In genomic region chr17:70805866-70806265, GRCm38 (mm10) we compare ENCODE assay signal across 31 mouse cellular contexts. TPM values are rescaled to one million over a fixed set of nuclear protein-coding genes. Genes with fewer than 3 reads are reported as not detected.
DNase-seq lines count a peak whose midpoint lies in the region; ATAC-seq and TF ChIP-seq lines count a peak whose summit lies in the region.
"Had no signal": no experiment of that assay in that cellular context is flagged by ENCODE, and none has a peak within 500 bp of the region (broad histone marks: within the 10 kb centered on the region; RNA-seq: fewer than 3 reads in every experiment).

No protein-coding gene starts in this region.

- H3K36me3 ChIP-seq in testis, adult 2 months (ENCODE audit: control insufficient read depth, insufficient read depth, low read length) = no peaks in the 10 kb centered on the region
- no peaks in the 10 kb centered on the region for H3K36me3 ChIP-seq in hindbrain, embryonic 11.5 days (ENCODE audit: control insufficient read depth, insufficient read depth, low read length)
- H3K36me3 ChIP-seq: embryonic facial prominence, embryonic 12.5 days; forebrain, embryonic 15.5 days; G1E; heart, embryonic 12.5 days; neural tube, embryonic 13.5 days had no signal

- no peaks in the 10 kb centered on the region for H3K27me3 ChIP-seq in testis, adult 2 months (ENCODE audit: control insufficient read depth, insufficient read depth, low read length)
- H3K27me3 ChIP-seq in hindbrain, embryonic 11.5 days (ENCODE audit: control insufficient read depth, insufficient read depth, low read length) = no peaks in the 10 kb centered on the region
- H3K27me3 ChIP-seq: embryonic facial prominence, embryonic 12.5 days; forebrain, embryonic 15.5 days; heart, embryonic 12.5 days; neural tube, embryonic 13.5 days; Patski had no signal

- WGBS in hindbrain, embryonic 11.5 days = 90% methylated on average over 9 of the region's 9 CpGs

- peak overlapping the region; percentile 36; the same call in 1 of the 2 replicates for H3K27ac ChIP-seq in testis, adult 2 months (ENCODE audit: control insufficient read depth, insufficient read depth, low read depth, low read length)
- no peak overlapping the region for H3K27ac ChIP-seq in hindbrain, embryonic 11.5 days (ENCODE audit: low read depth, low read length)
- H3K27ac ChIP-seq: embryonic facial prominence, embryonic 12.5 days; forebrain, embryonic 15.5 days; gastrocnemius, adult 2 months; heart, adult 2 months; hindbrain, embryonic 14.5 days; liver, embryonic 14.5 days; macrophage; neural tube, embryonic 13.5 days had no signal

- DNase-seq in testis, postnatal 14 days (ENCODE audit: low spot score) = no peak
- DNase-seq in ES-CJ7 (ENCODE audit: low read depth, low spot score) = peak; percentile 95
- no peak for DNase-seq in B cell, adult 2 months
- DNase-seq in hindbrain, embryonic 11.5 days (ENCODE audit: low spot score) = no peak
- no peak for DNase-seq in left cerebral cortex, adult 18-20 months (ENCODE audit: low spot score in 2 of 2)
- DNase-seq: cerebellum, adult 2 months; cerebellum, postnatal 25 days; embryo, embryonic 11 days; gastrocnemius, adult 2 months; gastrocnemius, postnatal 36 days; heart, adult 2 months; heart, postnatal 4 days; kidney, adult 18-20 months; kidney, postnatal 36 days; left cerebral cortex, postnatal 4 days; liver; lung, adult 2 months; lung, postnatal 10 days; thymus, postnatal 14 days had no signal

- 0 out of 2 replicates have a peak, but pooled peaks have one; percentile 8 for ATAC-seq in common myeloid progenitor, adult 5-6 weeks (replicated peaks; ENCODE audit: low read depth, poor library complexity, severe bottlenecking)
- ATAC-seq in hindbrain, embryonic 11.5 days (ENCODE audit: low FRiP score) = no peak
- ATAC-seq: activated CD4-positive, CD25-positive, alpha-beta regulatory T cell, adult 4 months; forebrain, embryonic 15.5 days; Patski had no signal

- H3K4me3 ChIP-seq in testis, adult 2 months (ENCODE audit: control insufficient read depth, low read depth, low read length) = peak overlapping the region; percentile 35; the same call in 1 of the 2 replicates
- no peak overlapping the region for H3K4me3 ChIP-seq in hindbrain, embryonic 11.5 days (ENCODE audit: low read depth, low read length)
- H3K4me3 ChIP-seq: embryonic facial prominence, embryonic 12.5 days; forebrain, embryonic 15.5 days; gastrocnemius, adult 2 months; heart, adult 2 months; heart, embryonic 12.5 days; neural tube, embryonic 13.5 days had no signal

- no peak for TF ChIP-seq POLR2A in testis, adult 2 months (IDR thresholded peaks at IDR 0.05; ENCODE audit: control insufficient read depth, low read depth, low read length)

- H3K4me2 ChIP-seq in hindbrain, embryonic 11.5 days (replicated peaks; ENCODE audit: low read depth, low read length) = no peak overlapping the region
- H3K4me2 ChIP-seq: embryonic facial prominence, embryonic 12.5 days; forebrain, embryonic 15.5 days; heart, embryonic 12.5 days; hindbrain, embryonic 14.5 days; neural tube, embryonic 13.5 days had no signal

- H3K4me1 ChIP-seq in testis, adult 2 months (ENCODE audit: control insufficient read depth, insufficient read depth, low read length) = peaks cover 9% of the 10 kb centered on the region
- H3K4me1 ChIP-seq in hindbrain, embryonic 11.5 days (replicated peaks; ENCODE audit: control insufficient read depth, insufficient read depth, low read length) = no peaks in the 10 kb centered on the region
- H3K4me1 ChIP-seq: forebrain, embryonic 15.5 days; heart, embryonic 12.5 days; neural tube, embryonic 13.5 days had no signal

- no peaks in the 10 kb centered on the region for H3K9me3 ChIP-seq in hindbrain, embryonic 11.5 days (ENCODE audit: control insufficient read depth, low read length)
- H3K9me3 ChIP-seq: embryonic facial prominence, embryonic 12.5 days; forebrain, embryonic 15.5 days; heart, embryonic 12.5 days; neural tube, embryonic 13.5 days had no signal

- TF ChIP-seq CTCF in testis, adult 2 months (IDR thresholded peaks at IDR 0.05; ENCODE audit: control insufficient read depth, insufficient read depth, insufficient replicate concordance, low read depth, low read length) = no peak

- H3K9ac ChIP-seq in hindbrain, embryonic 11.5 days (ENCODE audit: low read depth, low read length) = no peak overlapping the region
- H3K9ac ChIP-seq: embryonic facial prominence, embryonic 12.5 days; forebrain, embryonic 15.5 days; heart, embryonic 12.5 days; hindbrain, embryonic 14.5 days; liver, embryonic 14.5 days; neural tube, embryonic 13.5 days had no signal

RNA-seq across cellular contexts. Expression of gene Tgif1, which starts 47.5 kb away (rescaled TPM):
- 47.5 and 50.9 TPM in 2 replicates for polyA plus RNA-seq in testis, adult 2 months (2012; rRNA removed)
- 40.0 and 57.5 TPM in 2 replicates for total RNA-seq in common myeloid progenitor, adult 5-6 weeks (2017)
- polyA plus RNA-seq in hindbrain, embryonic 11.5 days (2014; fragmentation: Nextera tagmentation; extraction: Ambion mirVana) = 61.6 and 66.0 TPM in 2 replicates
- 1 to 10 TPM; 2.3 to 2.6 TPM for total RNA-seq in left cerebral cortex, adult 18-20 months (2021)

Comparison
In these comparisons a context has a peak if more than half of its experiments do, and no peak if none do; other contexts are left out.
1. RNA of gene Tgif1, which starts 47.5 kb away (total RNA-seq): 40.0 to 57.5 TPM in common myeloid progenitor, adult 5-6 weeks; 2.3 to 2.6 TPM in left cerebral cortex, adult 18-20 months; every median in the first group is over 10 times any median in the second.